Mouse (Mus musculus) kidney, adult 2 months (tissue): ENCODE data around the gene Ggcx.

ENCODE experiments used
- CTCF ChIP-seq: fragments of 200-500 bp; conservative IDR thresholded peaks from 2 replicates; pipeline ENCODE4 v1.5.1; 2011; ENCODE audit warnings: low read depth, mild to moderate bottlenecking, control low read depth, low read length, moderate library complexity, mixed read lengths; ENCODE audit not compliant: insufficient read depth, insufficient read length
- POLR2A ChIP-seq: fragments of 200-500 bp; IDR thresholded peaks from one replicate; pipeline ENCODE4 v1.6.1; 2011; ENCODE audit warnings: low read depth, low read length, control low read depth

GRCm38 (mm10) chr6:72476836-72477235 is 62.7 kb downstream of the Ggcx start:
- no peak for TF ChIP-seq CTCF
- TF ChIP-seq POLR2A: no peak
